Mouse (Mus musculus) small intestine, adult 10 weeks (tissue): ENCODE results near the gene Ankrd65. TPM values are rescaled to one million over a fixed set of nuclear protein-coding genes. Genes with fewer than 3 reads are reported as not detected.

Experiments
- polyA plus RNA-seq: library from polyadenylated mRNA; stranded (reverse); fragments of 350-450 nt; fragmentation: Illumina TruSeq; extraction: RNeasy Lipid Tissue Mini Kit (QIAGEN cat#74804); gene quantifications from one replicate; pipeline ENCODE4 v1.2.3, GENCODE M21; 2014; ENCODE audit warnings: low replicate concordance

Gene Ankrd65
- not detected for polyA plus RNA-seq

GRCm38 (mm10) chr4:155790021-155790489 lies at the start of gene Ankrd65:
Gene Ankrd65 (plus strand): TSS chr4:155790439.

DNA sequence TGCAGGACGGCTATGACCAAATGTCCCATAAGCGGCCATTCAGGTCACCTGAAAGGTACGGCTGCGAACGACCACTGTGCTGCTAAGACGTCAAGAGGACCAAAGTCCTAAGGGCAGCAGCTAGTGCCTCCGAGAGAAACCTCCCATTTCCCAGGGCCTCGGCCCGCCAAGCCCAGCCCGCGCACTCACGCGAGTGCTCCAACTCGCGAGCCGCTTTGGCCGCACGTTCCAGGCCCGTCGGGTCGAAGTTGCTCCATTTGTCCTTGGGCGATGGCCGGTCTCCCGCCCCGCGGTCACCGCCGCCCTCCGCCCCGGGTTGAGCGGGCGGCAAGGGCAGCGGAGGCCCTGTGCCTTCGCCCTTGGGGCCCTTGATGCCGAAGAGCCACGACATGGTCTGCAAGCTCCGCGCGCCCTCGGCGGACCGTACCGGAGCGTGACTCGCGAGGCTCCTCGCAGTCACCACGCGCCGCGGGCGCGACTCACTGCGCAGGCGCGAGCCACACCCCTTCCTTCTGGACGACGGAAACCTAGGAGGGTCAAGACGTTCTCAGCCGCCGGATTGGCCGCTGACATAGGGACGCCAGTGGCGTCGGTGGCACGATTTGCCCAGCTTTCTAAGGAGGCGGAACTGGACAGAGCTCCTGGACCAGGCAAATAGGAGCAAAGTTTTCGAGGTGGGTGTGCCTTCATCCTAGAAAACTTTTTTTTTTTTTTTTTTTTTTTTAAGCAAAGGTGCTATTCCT lies 29.5 kb upstream of the Ankrd65 start, which contains the start of gene Atad3a:
Gene Atad3a, minus strand, starts transcription at position 481 of the 743 bp plus-strand sequence.

DNA sequence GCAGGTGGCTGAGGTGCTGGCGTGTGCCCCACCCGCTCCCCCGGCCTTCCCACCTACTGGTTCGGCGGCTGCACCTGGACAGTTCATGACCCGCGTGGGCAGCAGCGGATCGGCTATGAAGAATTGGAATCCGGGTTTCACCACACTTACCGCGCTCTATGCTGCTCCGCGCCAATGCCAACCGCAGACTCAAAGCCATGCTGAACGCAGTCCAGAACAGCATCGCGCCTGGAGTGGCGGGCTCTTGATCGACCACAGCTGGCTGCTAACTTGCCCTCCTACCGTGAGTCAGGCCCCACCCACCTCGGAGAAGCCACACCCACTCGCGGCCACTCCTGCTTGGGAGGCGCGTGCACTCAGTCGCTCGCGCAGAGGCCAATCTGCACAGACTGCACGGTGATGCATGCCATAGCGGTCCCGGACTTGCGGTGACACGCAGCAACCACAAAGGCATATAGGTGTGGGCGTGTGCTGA lies 15.9 kb upstream of the Ankrd65 start, which contains the start of gene Vwa1:
Gene Vwa1, minus strand, starts transcription at position 419 of the 475 bp plus-strand sequence.

GRCm38 (mm10) chr4:155785819-155786218 lies 4.4 kb upstream of the Ankrd65 start, which contains the start of gene Tmem88b:
Gene Tmem88b (minus strand): TSS chr4:155785874.

DNA sequence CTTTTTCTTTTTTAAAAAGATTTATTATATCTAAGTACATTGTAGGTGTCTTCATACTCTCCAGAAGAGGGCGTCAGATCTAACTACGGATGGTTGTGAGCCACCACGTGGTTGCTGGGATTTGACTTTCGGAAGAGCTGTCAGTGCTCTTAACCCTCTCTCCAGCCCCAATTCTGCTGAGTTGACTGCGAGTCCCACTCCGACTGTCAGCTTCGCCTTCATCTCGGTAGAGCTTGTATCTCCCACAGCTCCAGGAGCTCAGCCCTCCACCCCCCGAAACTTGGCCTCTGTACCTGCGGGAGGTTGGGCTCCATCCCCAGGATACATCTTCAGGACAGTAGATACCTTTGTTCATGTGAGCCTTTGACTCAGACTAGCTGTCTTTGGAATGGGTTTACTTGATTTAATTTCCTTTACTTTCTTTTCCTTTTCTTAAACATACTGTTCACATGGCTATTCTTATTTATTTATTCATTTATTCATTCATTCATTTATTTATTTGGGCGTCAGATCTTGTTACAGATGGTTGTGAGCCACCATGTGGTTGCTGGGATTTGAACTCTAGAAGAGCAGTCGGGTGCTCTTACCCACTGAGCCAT lies 12.6 kb downstream of the Ankrd65 start, which contains the start of gene Mrpl20:
Gene Mrpl20, plus strand, starts transcription at position 138 of the 599 bp plus-strand sequence.

GRCm38 (mm10) chr4:155811929-155812664 lies 21.9 kb downstream of the Ankrd65 start, which contains the start of gene Ccnl2:
Gene Ccnl2 (plus strand): TSS chr4:155812489.

DNA sequence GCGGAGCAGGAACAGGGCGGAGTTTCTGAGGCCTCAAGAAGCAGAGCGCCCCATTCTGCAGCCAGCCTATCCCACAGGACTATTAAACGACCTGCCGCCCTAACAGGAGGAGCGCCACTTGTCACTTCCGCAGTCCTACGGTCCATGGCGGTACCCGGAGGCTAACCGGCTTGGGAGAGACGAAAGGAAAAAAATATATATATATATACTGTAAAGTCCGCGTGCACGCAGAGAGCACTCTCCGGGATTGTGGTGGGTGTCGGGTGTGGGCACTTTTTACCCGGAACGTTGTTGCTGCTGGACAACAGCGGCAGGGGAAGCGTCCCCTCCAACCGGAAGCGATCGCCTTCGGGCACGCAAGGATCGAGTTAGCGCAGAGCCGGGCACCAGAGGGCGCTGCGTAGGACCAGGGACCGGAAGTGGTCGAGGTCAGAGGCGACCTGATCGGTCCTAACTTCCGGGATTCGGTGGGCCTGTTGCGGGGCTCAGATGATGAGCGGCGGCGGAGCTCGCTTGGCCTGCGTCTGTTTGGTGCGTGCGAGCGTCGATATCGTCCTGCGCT lies 41.0 kb downstream of the Ankrd65 start, which contains the start of gene Aurkaip1:
Gene Aurkaip1, plus strand, starts transcription at position 68 of the 562 bp plus-strand sequence.

GRCm38 (mm10) chr4:155839483-155839910 lies 49.3 kb downstream of the Ankrd65 start, which contains the start of gene Mxra8:
Gene Mxra8 (plus strand): TSS chr4:155839680.

GRCm38 (mm10) chr4:155846871-155847578 lies 56.8 kb downstream of the Ankrd65 start, which contains the start of gene Dvl1:
Gene Dvl1 (plus strand): TSS chr4:155847402.

Other genes starting within 250 kb of the Ankrd65 start
- 48.7 TPM for gene Nadk, start 228.1 kb upstream of the Ankrd65 start, polyA plus RNA-seq
- 39.8 TPM for gene Slc35e2, start 189.0 kb upstream of the Ankrd65 start, polyA plus RNA-seq
- 152 TPM for gene Cdk11b, start 165.6 kb upstream of the Ankrd65 start, polyA plus RNA-seq
- not detected for gene Gm10563, start 145.0 kb upstream of the Ankrd65 start, polyA plus RNA-seq
- gene Mmp23, start 137.1 kb upstream of the Ankrd65 start, polyA plus RNA-seq: 0.45 TPM
- 0.71 TPM for gene Mib2, start 121.2 kb upstream of the Ankrd65 start, polyA plus RNA-seq
- gene Fndc10, start 96.1 kb upstream of the Ankrd65 start, polyA plus RNA-seq: not detected
- gene Ssu72, start 85.6 kb upstream of the Ankrd65 start, polyA plus RNA-seq: 77.1 TPM
- not detected for gene Tmem240, start 55.6 kb upstream of the Ankrd65 start, polyA plus RNA-seq
- 3.7 TPM for gene Atad3a, start 29.3 kb upstream of the Ankrd65 start, polyA plus RNA-seq
- 4.6 TPM for gene Vwa1, start 15.7 kb upstream of the Ankrd65 start, polyA plus RNA-seq
- 6.6 TPM for gene Tmem88b, start 4.6 kb upstream of the Ankrd65 start, polyA plus RNA-seq
- gene Mrpl20, start 12.4 kb downstream of the Ankrd65 start, polyA plus RNA-seq: 36.0 TPM
- 101 TPM for gene Ccnl2, start 22.1 kb downstream of the Ankrd65 start, polyA plus RNA-seq
- 2.4 TPM for gene Aurkaip1, start 40.8 kb downstream of the Ankrd65 start, polyA plus RNA-seq
- gene Mxra8, start 49.2 kb downstream of the Ankrd65 start, polyA plus RNA-seq: 22.8 TPM
- 2.0 TPM for gene Dvl1, start 57.0 kb downstream of the Ankrd65 start, polyA plus RNA-seq
- gene Tas1r3, start 72.9 kb downstream of the Ankrd65 start, polyA plus RNA-seq: not detected
- 10.8 TPM for gene Cptp, start 79.0 kb downstream of the Ankrd65 start, polyA plus RNA-seq
- gene Ints11, start 79.1 kb downstream of the Ankrd65 start, polyA plus RNA-seq: 1.2 TPM
- 0.59 TPM for gene Pusl1, start 101.3 kb downstream of the Ankrd65 start, polyA plus RNA-seq
- not detected for gene Acap3, start 101.4 kb downstream of the Ankrd65 start, polyA plus RNA-seq
- 143 TPM for gene Ube2j2, start 153.4 kb downstream of the Ankrd65 start, polyA plus RNA-seq
- 15.7 TPM for gene C1qtnf12, start 171.9 kb downstream of the Ankrd65 start, polyA plus RNA-seq
- gene B3galt6, start 202.2 kb downstream of the Ankrd65 start, polyA plus RNA-seq: 3.5 TPM
- gene Sdf4, start 202.4 kb downstream of the Ankrd65 start, polyA plus RNA-seq: 126 TPM
- gene Tnfrsf4, start 223.4 kb downstream of the Ankrd65 start, polyA plus RNA-seq: not detected
- not detected for gene Tnfrsf18, start 235.7 kb downstream of the Ankrd65 start, polyA plus RNA-seq